Mouse (Mus musculus) C2C12 (cell line): ENCODE data around the gene Tada3. TPM values are rescaled to one million over a fixed set of nuclear protein-coding genes. Genes with fewer than 3 reads are reported as not detected.
"Not testable (repeated sequence)": the region's sequence is repeated elsewhere in the genome, so short reads cannot be mapped to it uniquely, and the experiment has no call there.

Source experiments
- H3K27me3 ChIP-seq: one replicate; pipeline ENCODE4 v1.6.1; 2011; ENCODE audit not compliant: control insufficient read depth, insufficient read depth, insufficient read length
- H3K36me3 ChIP-seq: one replicate; pipeline ENCODE4 v1.6.1; 2011; ENCODE audit not compliant: control insufficient read depth, insufficient read depth
- H3K4me3 ChIP-seq: one replicate; pipeline ENCODE4 v1.5.1; 2011; ENCODE audit warnings: mild to moderate bottlenecking, control low read depth; ENCODE audit not compliant: poor library complexity, insufficient read depth, severe bottlenecking
- H3K79me2 ChIP-seq: one replicate; pipeline ENCODE4 v1.6.1; 2011; ENCODE audit not compliant: control insufficient read depth, insufficient read depth
- H3K79me3 ChIP-seq: one replicate; pipeline ENCODE4 v1.6.1; 2011; ENCODE audit warnings: low read depth, control low read depth
- H3ac ChIP-seq: one replicate; pipeline ENCODE3; 2011; ENCODE audit warnings: low read depth; ENCODE audit not compliant: control insufficient read depth, insufficient read length
- CEBPB ChIP-seq: IDR thresholded peaks from one replicate; pipeline ENCODE4 v1.6.1; 2011; ENCODE audit warnings: low read depth, mild to moderate bottlenecking, control low read depth, moderate library complexity
- CTCF ChIP-seq: IDR thresholded peaks from one replicate; pipeline ENCODE4 v1.5.1; 2011; ENCODE audit not compliant: control insufficient read depth, insufficient read depth, insufficient read length
- FOSL1 ChIP-seq: IDR thresholded peaks from one replicate; pipeline ENCODE4 v1.8.0; 2011; ENCODE audit warnings: mild to moderate bottlenecking, low read length; ENCODE audit not compliant: poor library complexity, insufficient read depth, severe bottlenecking
- MAX ChIP-seq: IDR thresholded peaks from one replicate; pipeline ENCODE4 v1.6.1; 2011; ENCODE audit warnings: mild to moderate bottlenecking, control low read depth
- MYOD1 ChIP-seq: IDR thresholded peaks from one replicate; pipeline ENCODE4 v1.6.1; 2011; ENCODE audit warnings: low read depth; ENCODE audit not compliant: control insufficient read depth, insufficient read length
- MYOG ChIP-seq: IDR thresholded peaks from one replicate; pipeline ENCODE4 v1.6.1; 2011; ENCODE audit not compliant: control insufficient read depth, insufficient read length; ENCODE audit errors: extremely low read depth
- USF1 ChIP-seq: IDR thresholded peaks from one replicate; pipeline ENCODE4 v1.6.1; 2011; ENCODE audit warnings: low read depth, mild to moderate bottlenecking, control low read depth, moderate library complexity
- polyA plus RNA-seq: library from polyadenylated mRNA; unstranded; fragments of >200 nt; fragmentation: generic; extraction: Trizol; gene quantifications from one replicate; pipeline ENCODE4 v1.2.1, GENCODE M21; 2012; ENCODE audit warnings: missing spikeins

Gene Tada3
- polyA plus RNA-seq, 1 experiment: 31.7 TPM

- Histone ChIP-seq H3K36me3 (peaks cover 17% of the 10 kb centered on the region), H3K4me3 (no peak overlapping the region), H3ac (no peak overlapping the region), H3K79me3 (no peaks in the 10 kb centered on the region), H3K79me2 (peaks cover 7% of the 10 kb centered on the region), H3K27me3 (no peaks in the 10 kb centered on the region)
- TF ChIP-seq FOSL1 (no peak), CEBPB (no peak), USF1 (no peak), MYOD1 (no peak), MAX (no peak), CTCF (no peak), MYOG (no peak)
Measured at GRCm38 (mm10) chr6:113342297-113342696, 35.4 kb downstream of the Tada3 start.

DNA sequence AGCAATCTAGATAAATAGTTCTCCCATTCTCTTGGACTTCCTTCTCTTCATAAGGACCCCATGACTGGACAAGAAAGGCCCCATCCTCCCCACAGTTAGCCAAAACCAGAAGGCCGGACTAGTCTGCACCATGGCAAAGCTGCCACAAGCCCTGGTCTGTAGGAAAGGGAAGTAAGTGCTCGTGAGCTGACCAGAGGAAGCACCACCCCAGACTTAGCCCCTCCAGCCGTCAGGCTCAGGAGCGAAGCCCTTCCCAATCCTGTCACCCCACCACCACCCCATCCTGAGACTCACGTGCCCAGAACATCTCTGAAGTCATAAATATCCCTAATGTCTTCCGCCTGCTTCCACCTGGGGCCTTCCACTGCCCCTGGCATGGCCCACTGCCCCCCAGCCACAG is 36.1 kb downstream of the Tada3 start:
- H3K4me3 ChIP-seq: no peak overlapping the region
- H3K79me2 ChIP-seq: peaks cover 7% of the 10 kb centered on the region
- TF ChIP-seq FOSL1: no peak
- no peak for TF ChIP-seq CEBPB
- no peak for TF ChIP-seq CTCF
- TF ChIP-seq MYOD1: no peak
- TF ChIP-seq USF1: no peak
- TF ChIP-seq MYOG: no peak
- H3K27me3 ChIP-seq: no peaks in the 10 kb centered on the region
- no peak overlapping the region for H3ac ChIP-seq
- peaks cover 17% of the 10 kb centered on the region for H3K36me3 ChIP-seq
- H3K79me3 ChIP-seq: no peaks in the 10 kb centered on the region

GRCm38 (mm10) chr6:113336852-113337620 is 40.6 kb downstream of the Tada3 start:
- no peak overlapping the region for H3ac ChIP-seq
- H3K36me3 ChIP-seq: peaks cover 56% of the 10 kb centered on the region
- H3K4me3 ChIP-seq: no peak overlapping the region
- H3K79me3 ChIP-seq: no peaks in the 10 kb centered on the region
- TF ChIP-seq CTCF (no peak), FOSL1 (no peak), CEBPB (no peak), MAX (no peak), USF1 (no peak), MYOG (no peak), MYOD1 (no peak)
- H3K79me2 ChIP-seq: no peaks in the 10 kb centered on the region
- H3K27me3 ChIP-seq: no peaks in the 10 kb centered on the region

DNA sequence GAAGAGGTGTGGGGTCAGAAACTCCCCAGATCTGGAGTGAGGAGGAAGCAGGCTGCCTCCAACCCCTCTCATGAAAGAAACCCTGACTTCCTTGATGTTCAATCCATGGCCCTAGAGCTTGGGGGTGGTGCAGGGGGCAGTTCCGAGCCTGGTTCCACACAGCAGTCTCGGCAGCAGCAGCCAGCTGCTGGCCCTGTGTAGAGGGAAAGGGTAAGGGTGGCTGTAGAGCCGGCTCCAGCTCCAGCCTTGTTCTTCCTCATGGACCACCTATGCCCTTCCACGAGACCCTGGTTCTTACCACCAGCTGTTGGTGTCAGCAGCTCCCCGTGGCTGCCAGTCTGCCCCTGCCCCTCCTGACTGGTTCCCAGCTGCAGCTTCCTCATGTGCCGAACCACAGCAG is 43.5 kb downstream of the Tada3 start:
- Histone ChIP-seq H3K4me3 (no peak overlapping the region), H3ac (no peak overlapping the region), H3K27me3 (no peaks in the 10 kb centered on the region), H3K79me3 (no peaks in the 10 kb centered on the region), H3K36me3 (peaks cover 76% of the 10 kb centered on the region), H3K79me2 (no peaks in the 10 kb centered on the region)
- TF ChIP-seq MAX: no peak
- no peak for TF ChIP-seq FOSL1
- TF ChIP-seq USF1: no peak
- TF ChIP-seq CTCF: no peak
- TF ChIP-seq MYOD1: no peak
- TF ChIP-seq CEBPB: no peak
- TF ChIP-seq MYOG: no peak

DNA sequence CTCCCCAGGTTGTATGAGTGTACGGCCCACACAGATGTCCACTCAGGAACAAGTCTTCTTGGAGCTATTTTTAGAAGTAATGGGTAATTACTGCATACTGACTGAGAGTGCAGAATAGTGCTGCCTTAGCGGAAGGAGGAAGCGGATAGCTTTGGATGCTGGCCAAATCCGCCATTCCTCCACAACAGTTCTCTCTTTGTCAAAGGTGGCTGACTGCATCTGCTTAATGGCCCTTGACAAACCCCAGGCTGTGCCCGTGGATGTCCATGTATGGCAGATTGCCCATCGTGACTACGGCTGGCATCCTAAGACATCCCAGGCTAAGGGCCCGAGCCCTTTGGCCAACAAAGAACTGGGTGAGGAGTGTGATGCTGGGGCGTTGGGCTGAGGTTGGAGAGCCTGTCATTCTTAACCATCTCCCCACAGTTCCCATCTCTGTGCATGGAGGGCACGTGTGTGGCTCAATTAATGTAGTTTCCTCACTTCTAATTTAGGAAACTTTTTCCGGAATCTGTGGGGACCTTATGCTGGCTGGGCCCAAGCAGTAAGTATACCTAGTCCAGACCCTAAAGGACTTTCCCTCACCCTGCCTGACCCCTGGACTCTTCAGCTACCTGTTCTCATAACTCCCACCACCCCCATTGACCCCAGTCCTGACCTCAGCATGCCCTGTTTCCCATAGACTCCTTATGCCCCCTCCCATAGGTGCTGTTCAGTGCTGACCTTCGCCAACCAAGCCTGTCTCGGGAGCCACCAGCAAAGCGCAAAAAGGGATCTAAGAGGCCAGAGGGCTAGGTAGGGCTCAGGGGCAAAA is 44.3 kb downstream of the Tada3 start:
- Histone ChIP-seq H3K79me2 (peaks cover 9% of the 10 kb centered on the region), H3ac (no peak overlapping the region), H3K79me3 (peaks cover 4% of the 10 kb centered on the region), H3K4me3 (no peak overlapping the region), H3K36me3 (peaks cover 79% of the 10 kb centered on the region), H3K27me3 (no peaks in the 10 kb centered on the region)
- no peak for TF ChIP-seq MYOG
- no peak for TF ChIP-seq USF1
- no peak for TF ChIP-seq FOSL1
- TF ChIP-seq MAX: no peak
- TF ChIP-seq CTCF: no peak
- TF ChIP-seq CEBPB: no peak
- TF ChIP-seq MYOD1: no peak

GRCm38 (mm10) chr6:113332734-113333133 is 44.9 kb downstream of the Tada3 start:
- peaks cover 74% of the 10 kb centered on the region for H3K36me3 ChIP-seq
- H3K79me3 ChIP-seq: not testable (repeated sequence)
- peaks cover 13% of the 10 kb centered on the region for H3K79me2 ChIP-seq

More at GRCm38 (mm10) chr6:113332734-113333133, 44.9 kb downstream of the Tada3 start:
- not testable (repeated sequence) for H3K27me3 ChIP-seq, H3ac ChIP-seq, H3K4me3 ChIP-seq
